Mouse (Mus musculus) gastrocnemius, adult 8-10 months (tissue): ENCODE data around the gene 1810009A15Rik. TPM values are rescaled to one million over a fixed set of nuclear protein-coding genes. Genes with fewer than 3 reads are reported as not detected.
A peak's percentile ranks its signal among the peaks of the same experiment; 100 is the strongest.
"Not testable (repeated sequence)": the region's sequence is repeated elsewhere in the genome, so short reads cannot be mapped to it uniquely, and the experiment has no call there.

Experiments
- DNase-seq, 2 experiments: peaks; one replicate each; pipeline ENCODE4 v3.0.0; 2022; ENCODE audit warnings: low spot score in 2 of 2
- total RNA-seq, 4 experiments: library from RNA; stranded (reverse); gene quantifications; 2 replicates each; pipeline ENCODE4 v1.2.4; 2022

Gene 1810009A15Rik
- total RNA-seq, 4 experiments from 2014 or later = 13.8 to 16.3 (median 15.9) TPM

GRCm38 (mm10) chr19:8875031-8875430 is 13.6 kb upstream of the 1810009A15Rik start:
- DNase-seq = no peak

GRCm38 (mm10) chr19:8880311-8881033 is 8.2 kb upstream of the 1810009A15Rik start, which contains the start of gene Uqcc3:
Uqcc3 (minus strand) TSS chr19:8880923.
- DNase-seq = peak; percentile 85

GRCm38 (mm10) chr19:8881034-8881392 is 7.6 kb upstream of the 1810009A15Rik start:
- no peak for DNase-seq

GRCm38 (mm10) chr19:8883616-8884015 is 5.0 kb upstream of the 1810009A15Rik start, which contains the start of the genes Lbhd1 and Gm49403:
Lbhd1 (plus strand) TSS chr19:8883732.
Gm49403 (plus strand) TSS chr19:8883930.
- DNase-seq = no peak

GRCm38 (mm10) chr19:8886916-8887584 is 1.6 kb upstream of the 1810009A15Rik start:
- no peak for DNase-seq

GRCm38 (mm10) chr19:8887585-8888463 is 829 bp upstream of the 1810009A15Rik start:
- DNase-seq = no peak

GRCm38 (mm10) chr19:8892829-8893766 is 4.4 kb downstream of the 1810009A15Rik start, which contains the start of gene Ints5:
Ints5 (plus strand) TSS chr19:8893005.
- DNase-seq = peak; percentile 66 to 70

GRCm38 (mm10) chr19:8895397-8895960 is 6.8 kb downstream of the 1810009A15Rik start:
- DNase-seq = no peak

- not testable (repeated sequence) for DNase-seq
Measured at GRCm38 (mm10) chr19:8896231-8896630, 7.6 kb downstream of the 1810009A15Rik start.

GRCm38 (mm10) chr19:8897211-8897864 is 8.7 kb downstream of the 1810009A15Rik start:
- DNase-seq = not testable (repeated sequence)

GRCm38 (mm10) chr19:8897865-8898495 is 9.3 kb downstream of the 1810009A15Rik start, which contains the start of gene Ganab:
Ganab (plus strand) TSS chr19:8898071.
- DNase-seq = peak; percentile 91

- DNase-seq = no peak
Measured at GRCm38 (mm10) chr19:8898576-8898975, 9.9 kb downstream of the 1810009A15Rik start.

GRCm38 (mm10) chr19:8899079-8899478 is 10.4 kb downstream of the 1810009A15Rik start:
- no peak for DNase-seq

- DNase-seq = no peak
Measured at GRCm38 (mm10) chr19:8903412-8903811, 14.8 kb downstream of the 1810009A15Rik start.

- DNase-seq = no peak
Measured at GRCm38 (mm10) chr19:8908531-8908930, 19.9 kb downstream of the 1810009A15Rik start.

GRCm38 (mm10) chr19:8911810-8912209 is 23.2 kb downstream of the 1810009A15Rik start:
- no peak for DNase-seq

GRCm38 (mm10) chr19:8914212-8914611 is 25.6 kb downstream of the 1810009A15Rik start:
- no peak for DNase-seq

- DNase-seq = no peak
Measured at GRCm38 (mm10) chr19:8919000-8919399, 30.3 kb downstream of the 1810009A15Rik start.

- DNase-seq = no peak
Measured at GRCm38 (mm10) chr19:8919684-8920072, 31.0 kb downstream of the 1810009A15Rik start.
